Mouse (Mus musculus) monocyte, adult 5-6 weeks (primary cell): ENCODE measurements around the gene Ppfia3. TPM values are rescaled to one million over a fixed set of nuclear protein-coding genes. Genes with fewer than 3 reads are reported as not detected.
A peak's percentile ranks its signal among the peaks of the same experiment; 100 is the strongest.
"Not testable (repeated sequence)": the region's sequence is repeated elsewhere in the genome, so short reads cannot be mapped to it uniquely, and the experiment has no call there.

Experiments
- ATAC-seq: fragments of 153-309, 156-312 bp; replicated peaks from 2 replicates; pipeline ENCODE4 v1.8.0; 2017; ENCODE audit warnings: mild to moderate bottlenecking; ENCODE audit not compliant: low TSS enrichment, insufficient number of reproducible peaks, severe bottlenecking, poor library complexity, low FRiP score
- total RNA-seq: library from RNA; stranded (forward); fragments of 200-1000, 200-491, 200-594 nt; gene quantifications from 3 replicates; pipeline ENCODE4 v1.2.3, GENCODE M21; 2017

The Ppfia3 gene
- total RNA-seq, 1 experiment from 2014 or later, result 0.19 TPM

GRCm38 (mm10) chr7:45359081-45359480 is 7.7 kb downstream of the Ppfia3 start:
- not testable (repeated sequence) for ATAC-seq

GRCm38 (mm10) chr7:45356087-45356486 is 10.7 kb downstream of the Ppfia3 start:
- no peak for ATAC-seq

- no peak for ATAC-seq
These were observed 11.3 kb downstream of the Ppfia3 start for GRCm38 (mm10) chr7:45355318-45356020.

- ATAC-seq, result no peak
These were observed 13.8 kb downstream of the Ppfia3 start for GRCm38 (mm10) chr7:45353041-45353440.

- no peak for ATAC-seq
These were observed 19.9 kb downstream of the Ppfia3 start for GRCm38 (mm10) chr7:45346905-45347304.

GRCm38 (mm10) chr7:45343543-45343942 is 23.3 kb downstream of the Ppfia3 start:
- ATAC-seq, result no peak

GRCm38 (mm10) chr7:45342081-45342480 is 24.7 kb downstream of the Ppfia3 start:
- no peak for ATAC-seq

- peak; percentile 74 for ATAC-seq
These were observed 25.5 kb downstream of the Ppfia3 start for GRCm38 (mm10) chr7:45341303-45341702.

GRCm38 (mm10) chr7:45340669-45341068 is 26.1 kb downstream of the Ppfia3 start:
- ATAC-seq, result no peak

GRCm38 (mm10) chr7:45340066-45340442 is 26.8 kb downstream of the Ppfia3 start:
- ATAC-seq, result no peak

GRCm38 (mm10) chr7:45339410-45340065 is 27.3 kb downstream of the Ppfia3 start:
- ATAC-seq, result peak; percentile 44

- no peak for ATAC-seq
These were observed 28.5 kb downstream of the Ppfia3 start for GRCm38 (mm10) chr7:45338161-45338911.

GRCm38 (mm10) chr7:45337469-45337868 is 29.4 kb downstream of the Ppfia3 start:
- no peak for ATAC-seq

GRCm38 (mm10) chr7:45336319-45336718 is 30.5 kb downstream of the Ppfia3 start:
- ATAC-seq, result no peak

- ATAC-seq, result no peak
These were observed 31.8 kb downstream of the Ppfia3 start, which contains the start of gene Hrc for GRCm38 (mm10) chr7:45335056-45335455. TSS of gene Hrc (plus strand) at chr7:45335290.

GRCm38 (mm10) chr7:45334605-45335004 is 32.2 kb downstream of the Ppfia3 start:
- ATAC-seq, result no peak

GRCm38 (mm10) chr7:45333431-45333982 is 33.3 kb downstream of the Ppfia3 start, which contains the start of gene Trpm4:
TSS of gene Trpm4 (minus strand) at chr7:45333780.
- peak; percentile 63 for ATAC-seq

GRCm38 (mm10) chr7:45332685-45333425 is 34.0 kb downstream of the Ppfia3 start:
- peak; percentile 9; the same call in 1 of the 2 replicates for ATAC-seq
